10 mouse cellular contexts compared by ENCODE assay signal in the genomic region with DNA sequence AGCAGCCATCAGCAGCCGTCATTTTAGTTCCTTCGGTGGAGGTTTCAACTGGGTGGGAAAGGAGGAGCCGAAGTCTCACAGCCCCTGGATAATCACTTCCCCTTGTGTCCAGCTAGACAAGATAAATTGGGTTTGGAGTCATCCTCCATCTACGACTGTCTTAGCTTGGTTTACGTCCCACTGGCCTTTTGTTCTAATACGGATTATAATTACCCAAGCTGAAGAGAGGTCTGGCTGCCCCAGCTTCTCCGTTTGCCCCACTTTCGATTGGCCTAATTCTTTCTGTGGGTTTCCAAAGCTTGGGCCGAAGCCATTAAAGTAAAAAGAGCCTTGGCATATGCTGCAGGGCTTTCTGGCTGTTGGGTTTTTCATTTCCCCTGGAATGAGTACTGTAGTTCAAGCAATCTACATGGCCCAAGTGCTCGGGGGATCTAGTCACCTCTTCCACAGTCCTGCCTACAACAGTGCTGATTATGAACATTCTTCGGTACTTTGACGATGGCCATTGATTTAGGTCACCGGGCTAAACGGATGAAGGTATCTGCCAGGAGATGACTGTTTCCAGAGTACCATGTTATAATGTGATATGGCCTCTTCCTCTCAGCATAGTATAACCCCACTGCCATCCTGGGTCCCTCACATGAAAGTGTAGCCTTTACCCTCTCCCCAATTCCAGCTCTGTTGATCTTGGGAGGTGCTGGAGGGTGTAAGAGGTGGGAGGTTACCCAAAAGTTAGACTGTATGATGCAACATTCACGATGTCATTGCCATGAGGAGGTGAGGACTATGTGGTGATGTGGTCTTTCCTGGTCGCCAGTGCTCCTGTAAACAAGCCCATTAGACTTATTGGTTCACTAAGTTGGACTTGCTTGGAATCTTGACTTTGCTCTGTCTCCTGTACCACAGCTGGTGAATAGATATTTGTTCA.
DNase-seq lines count a peak whose midpoint lies in the region; ATAC-seq and TF ChIP-seq lines count a peak whose summit lies in the region.
"Had no signal": no experiment of that assay in that cellular context is flagged by ENCODE, and none has a peak within 500 bp of the region (broad histone marks: within the 10 kb centered on the region; RNA-seq: fewer than 3 reads in every experiment).

No protein-coding gene starts in this region.

- peak overlapping the region; percentile 30 for H3K27ac ChIP-seq in hindbrain, embryonic 16.5 days (ENCODE audit: low read depth, low read length)
- no peak overlapping the region for H3K27ac ChIP-seq in limb, embryonic 10.5 days

- H3K4me3 ChIP-seq in hindbrain, embryonic 16.5 days (ENCODE audit: low read length) = no peak overlapping the region
- H3K4me3 ChIP-seq in limb, embryonic 10.5 days = no peak overlapping the region

- WGBS in hindbrain, embryonic 16.5 days = 47% methylated on average over 16 of the region's 16 CpGs
- 79% methylated on average over 16 of the region's 16 CpGs for WGBS in limb, embryonic 10.5 days

- H3K27me3 ChIP-seq in Patski = no peaks in the 10 kb centered on the region
- no peaks in the 10 kb centered on the region for H3K27me3 ChIP-seq in hindbrain, embryonic 16.5 days (replicated peaks; ENCODE audit: control insufficient read depth, insufficient read depth, low read length)
- H3K27me3 ChIP-seq in limb, embryonic 10.5 days (ENCODE audit: low read depth, poor library complexity, severe bottlenecking) = no peaks in the 10 kb centered on the region

- TF ChIP-seq CTCF in Patski (IDR thresholded peaks at IDR 0.05) = no peak

- H3K9me3 ChIP-seq in hindbrain, embryonic 16.5 days (ENCODE audit: control insufficient read depth, low read length) = no peaks in the 10 kb centered on the region
- H3K9me3 ChIP-seq in limb, embryonic 10.5 days (replicated peaks) = no peaks in the 10 kb centered on the region

- no peaks in the 10 kb centered on the region; the same call in 1 of the 2 replicates for H3K36me3 ChIP-seq in hindbrain, embryonic 16.5 days (ENCODE audit: control insufficient read depth, insufficient read depth, low read length)
- no peaks in the 10 kb centered on the region for H3K36me3 ChIP-seq in limb, embryonic 10.5 days

- H3K4me1 ChIP-seq in hindbrain, embryonic 16.5 days (ENCODE audit: control insufficient read depth, insufficient read depth, low read depth, low read length) = peaks cover 5% of the 10 kb centered on the region
- peaks cover 13% of the 10 kb centered on the region for H3K4me1 ChIP-seq in limb, embryonic 10.5 days

- in situ Hi-C loops in Patski (cut with MboI; ENCODE audit: low pct_unique_long_range_greater_than_20kb) = no loop called here

- no peak overlapping the region for H3K4me2 ChIP-seq in hindbrain, embryonic 16.5 days (ENCODE audit: low read length)

- no peak overlapping the region for H3K9ac ChIP-seq in hindbrain, embryonic 16.5 days (ENCODE audit: low read depth, low read length)

- no peak for DNase-seq in frontal cortex, postnatal 36 days (ENCODE audit: low spot score in 2 of 2)
- DNase-seq in Patski (ENCODE audit: low read depth, low spot score) = no peak
- peak; percentile 40 to 52 for DNase-seq in cerebellum, postnatal 14 days
- no peak for DNase-seq in limb, embryonic 10.5 days (ENCODE audit: low spot score)
- no peak for DNase-seq in layer of hippocampus, postnatal 25 days (ENCODE audit: extremely low spot score in 1 of 2, low spot score in 1 of 2)
- DNase-seq in heart, postnatal 10 days = no peak
- DNase-seq: gastrocnemius, postnatal 14 days; kidney, adult 8-10 months had no signal

- intact Hi-C loops in heart, postnatal 10 days (cut with DNase I) = no loop called here

- ATAC-seq in frontal cortex, adult (ENCODE audit: low TSS enrichment) = peak; percentile 58
- peak; percentile 21 for ATAC-seq in Patski
- ATAC-seq in hindbrain, embryonic 16.5 days = peak; percentile 67

- POLR2A ChIA-PET in Patski (lab: Charles Lee) = no interaction called here

- CTCF ChIA-PET in Patski (lab: Charles Lee) = no interaction called here

Comparison
In these comparisons a context has a peak if more than half of its experiments do, and no peak if none do; other contexts are left out.
1. DNase-seq: peak in cerebellum, postnatal 14 days (2 of 2); none in frontal cortex, postnatal 36 days (0 of 2), Patski (single experiment), limb, embryonic 10.5 days (single experiment), layer of hippocampus, postnatal 25 days (0 of 2) and heart, postnatal 10 days (0 of 2).
2. Peak in every context shown above with its lines, with median percentiles within 50 percentile points of each other: ATAC-seq.